Mouse (Mus musculus) MEL-GATA-1-ER (cell line): ENCODE measurements around the gene Prss30.
"Not testable (repeated sequence)": the region's sequence is repeated elsewhere in the genome, so short reads cannot be mapped to it uniquely, and the experiment has no call there.

ENCODE experiments used
- DNase-seq: peaks from one replicate; pipeline ENCODE4 v3.0.0-alpha.2; 2012; ENCODE audit warnings: low read depth; ENCODE audit errors: extremely low read depth

Prss30 gene

GRCm38 (mm10) chr17:23989802-23990201 lies 9.4 kb upstream of the Prss30 start:
- no peak for DNase-seq

DNA sequence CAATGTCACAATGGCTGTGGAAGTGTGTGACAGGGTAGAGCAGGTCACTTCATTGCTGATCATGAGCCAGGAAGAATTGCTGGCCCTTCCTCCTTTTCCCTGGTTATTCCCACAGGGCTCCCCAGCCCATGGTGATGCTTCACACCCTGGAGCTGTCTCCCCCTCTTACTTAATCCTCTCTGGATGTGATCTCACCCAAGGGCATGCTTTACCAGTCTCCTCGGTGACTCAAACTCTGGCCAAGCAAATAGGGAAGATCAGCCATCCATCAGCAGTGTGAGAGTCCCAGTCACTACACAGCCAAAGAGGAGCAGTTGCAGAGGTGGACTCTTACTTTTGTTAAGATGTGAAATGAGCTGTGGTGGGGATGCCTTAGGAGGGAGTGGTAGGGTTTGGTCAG lies 4.6 kb upstream of the Prss30 start:
- no peak for DNase-seq

DNA sequence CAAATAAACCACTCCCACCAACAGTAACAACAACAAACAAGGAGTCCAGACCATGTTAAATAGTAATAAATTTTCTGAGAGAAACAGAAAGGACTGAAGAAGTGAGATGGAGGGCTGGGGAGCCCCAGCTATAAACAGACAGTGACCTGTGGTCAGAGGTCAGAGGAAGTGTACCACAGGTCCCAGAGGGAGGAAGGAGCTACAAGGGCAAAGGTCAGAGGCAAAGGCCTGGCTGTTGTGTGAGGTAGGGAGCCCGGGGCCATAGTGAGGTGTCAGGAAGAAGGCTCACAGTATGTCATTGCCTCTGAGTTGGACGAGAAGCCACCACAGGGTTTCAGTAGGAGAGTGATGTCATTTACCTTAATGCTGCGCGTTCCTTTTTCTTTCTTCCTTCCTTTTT lies 2.5 kb upstream of the Prss30 start:
- DNase-seq = no peak

DNA sequence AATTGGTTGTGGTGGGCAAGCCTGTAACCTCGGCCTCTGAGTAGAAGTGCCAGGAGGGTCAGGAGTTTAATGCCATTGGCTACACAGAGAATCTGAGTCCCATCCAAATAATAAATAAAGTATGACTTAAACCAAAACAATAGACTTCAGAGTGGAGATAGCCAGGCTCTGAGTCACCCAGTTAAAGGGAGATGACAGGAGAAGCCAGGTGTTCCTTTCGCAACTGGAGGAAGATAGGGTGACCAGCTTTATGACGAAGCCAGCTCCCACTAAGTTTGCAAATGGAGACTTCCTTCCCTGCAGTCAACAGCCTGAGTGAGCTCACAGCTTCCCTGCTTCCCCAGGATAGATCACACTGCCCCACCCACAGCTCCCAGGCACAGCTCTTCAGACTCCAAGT lies 895 bp downstream of the Prss30 start:
- no peak for DNase-seq

DNA sequence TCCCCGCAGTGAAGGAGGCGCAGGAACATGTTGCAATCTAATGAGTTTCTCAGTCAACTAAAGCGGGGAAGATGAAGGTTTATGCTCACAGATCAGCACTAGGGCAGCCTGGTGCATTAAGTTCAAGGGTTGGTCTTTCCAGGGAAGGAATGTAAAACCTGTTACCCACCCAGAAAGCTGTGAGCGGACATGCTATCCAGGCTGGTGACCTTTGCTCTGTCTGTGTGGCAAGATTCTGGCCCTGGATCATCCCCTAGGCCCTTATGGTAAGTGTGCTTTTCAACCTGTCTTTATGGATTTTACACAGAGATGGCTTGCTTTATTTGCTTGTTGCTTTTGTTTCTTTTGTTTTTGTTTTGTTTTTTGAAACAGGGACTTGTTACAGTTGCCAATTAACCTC lies 3.7 kb downstream of the Prss30 start:
- no peak for DNase-seq

GRCm38 (mm10) chr17:23971315-23971714 lies 9.1 kb downstream of the Prss30 start:
- DNase-seq = no peak

GRCm38 (mm10) chr17:23969231-23969630 lies 11.1 kb downstream of the Prss30 start:
- peak; percentile 55 for DNase-seq

GRCm38 (mm10) chr17:23968780-23969179 lies 11.6 kb downstream of the Prss30 start:
- DNase-seq = no peak

DNA sequence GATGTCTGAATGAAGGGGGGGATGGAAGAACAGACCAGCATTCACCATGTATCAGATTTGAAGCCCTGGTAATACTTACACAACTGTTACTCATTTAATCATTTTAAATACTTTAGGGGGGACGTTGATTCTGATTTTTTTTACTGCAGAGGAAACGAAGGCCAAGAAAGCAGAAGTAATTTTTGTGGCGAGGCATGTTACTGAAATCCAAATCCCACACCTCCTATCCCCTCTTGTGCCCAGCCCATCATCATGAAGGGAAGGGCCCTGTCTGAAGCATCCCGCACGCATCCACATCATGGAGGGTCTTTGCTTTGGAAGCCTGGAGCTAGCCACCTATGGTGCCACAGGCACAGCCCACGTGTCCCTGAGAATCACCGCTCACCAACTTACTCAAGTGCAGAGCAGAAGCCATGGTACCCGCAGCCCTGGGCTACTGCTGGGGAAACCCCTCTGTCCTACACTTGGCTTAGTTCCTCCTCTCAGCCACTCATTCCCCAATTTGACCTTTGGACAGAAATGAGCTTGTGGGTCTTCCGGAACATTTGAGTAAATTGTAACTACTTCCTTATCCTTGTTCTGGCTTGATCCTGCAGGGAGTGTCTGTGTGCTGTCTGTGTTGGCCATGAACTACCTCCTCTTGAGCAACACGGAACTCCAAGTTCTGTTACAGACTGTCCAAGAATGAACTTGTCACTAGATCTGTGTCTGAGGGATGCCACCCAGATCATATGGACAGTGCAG lies 13.5 kb downstream of the Prss30 start:
- no peak for DNase-seq

DNA sequence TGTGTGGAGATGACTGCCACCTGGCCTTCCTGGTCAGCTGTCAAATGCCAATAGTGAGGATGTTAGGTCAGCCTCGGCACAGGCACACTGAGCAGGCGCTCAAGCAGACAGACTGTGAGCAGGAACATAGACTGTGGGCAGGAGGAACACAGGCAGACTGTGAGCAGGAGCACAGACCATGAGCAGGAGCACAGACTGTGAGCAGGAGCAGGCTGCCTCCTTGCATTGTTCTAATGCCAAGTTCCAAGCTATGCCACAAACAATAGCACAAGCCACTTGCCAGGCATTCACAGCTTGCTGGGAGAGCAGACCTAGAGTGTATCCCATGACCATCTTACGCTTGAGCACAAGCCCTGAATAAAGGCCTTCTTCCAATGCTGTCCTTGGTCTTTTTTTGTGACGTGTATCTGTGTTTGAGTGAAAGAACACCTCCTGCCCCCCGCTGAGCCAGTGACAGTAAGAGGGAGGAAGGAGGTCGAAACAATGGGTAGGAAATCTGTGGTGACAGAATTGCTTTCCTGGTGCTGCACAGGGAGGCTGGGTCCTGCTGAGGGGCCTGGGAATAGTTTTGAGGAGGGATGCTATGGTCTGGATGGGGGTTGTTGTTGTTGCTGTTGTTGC lies 14.5 kb downstream of the Prss30 start:
- DNase-seq = no peak

GRCm38 (mm10) chr17:23961573-23962122 lies 18.7 kb downstream of the Prss30 start:
- DNase-seq = no peak

- DNase-seq = peak; percentile 57
These were observed 20.2 kb downstream of the Prss30 start for GRCm38 (mm10) chr17:23960084-23960738.

- no peak for DNase-seq
These were observed 25.2 kb downstream of the Prss30 start, which contains the start of gene Sbpl for GRCm38 (mm10) chr17:23955174-23955573. Gene Sbpl, minus strand, starts transcription at chr17:23955274.

DNA sequence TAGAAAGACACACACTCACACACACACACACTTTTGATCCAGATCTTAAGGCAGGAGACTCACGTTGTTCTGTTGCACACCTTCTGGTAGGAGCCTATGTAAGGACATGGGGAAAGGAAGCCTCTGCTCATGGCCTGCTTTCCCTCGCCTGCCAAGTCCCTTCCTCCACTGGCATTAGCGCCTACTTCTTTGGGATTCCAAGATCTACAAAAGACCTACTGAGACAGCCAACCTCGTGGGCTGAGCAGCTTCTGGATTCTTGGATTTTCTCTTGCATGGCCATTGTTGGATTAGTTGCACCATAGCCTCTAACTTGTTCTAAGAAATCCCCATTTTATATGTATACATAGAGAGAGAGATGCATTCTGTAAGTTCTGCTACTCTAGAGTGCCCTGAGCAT lies 29.5 kb downstream of the Prss30 start:
- not testable (repeated sequence) for DNase-seq

DNA sequence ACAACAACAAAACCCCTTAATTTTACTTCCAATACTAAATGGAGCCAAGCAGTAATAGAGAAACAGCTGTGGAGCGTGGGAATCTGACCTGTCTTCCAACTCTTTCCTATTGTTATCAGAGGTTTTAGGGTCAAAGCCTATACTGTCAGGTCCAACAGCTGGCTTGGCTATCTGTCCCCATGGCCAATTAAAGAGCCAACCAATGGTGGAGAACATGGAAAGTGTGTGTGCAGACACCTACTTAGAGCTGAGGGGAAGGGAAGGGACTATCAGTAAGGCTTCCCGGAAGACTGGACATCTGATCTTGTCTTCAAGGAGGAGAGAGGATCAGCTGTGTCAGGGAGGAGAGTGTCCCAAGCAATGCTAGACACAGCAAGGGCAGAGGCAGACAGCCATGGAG lies 31.3 kb downstream of the Prss30 start:
- no peak for DNase-seq

DNA sequence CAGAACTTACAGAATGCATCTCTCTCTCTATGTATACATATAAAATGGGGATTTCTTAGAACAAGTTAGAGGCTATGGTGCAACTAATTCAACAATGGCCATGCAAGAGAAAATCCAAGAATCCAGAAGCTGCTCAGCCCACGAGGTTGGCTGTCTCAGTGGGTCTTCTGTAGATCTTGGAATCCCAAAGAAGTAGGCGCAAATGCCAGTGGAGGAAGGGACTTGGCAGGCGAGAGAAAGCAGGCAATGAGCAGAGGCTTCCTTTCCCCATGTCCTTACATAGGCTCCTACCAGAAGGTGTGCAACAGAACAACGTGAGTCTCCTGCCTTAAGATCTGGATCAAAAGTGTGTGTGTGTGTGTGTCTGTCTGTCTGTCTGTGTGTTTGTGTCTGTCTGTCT lies 32.9 kb downstream of the Prss30 start:
- DNase-seq = not testable (repeated sequence)

DNA sequence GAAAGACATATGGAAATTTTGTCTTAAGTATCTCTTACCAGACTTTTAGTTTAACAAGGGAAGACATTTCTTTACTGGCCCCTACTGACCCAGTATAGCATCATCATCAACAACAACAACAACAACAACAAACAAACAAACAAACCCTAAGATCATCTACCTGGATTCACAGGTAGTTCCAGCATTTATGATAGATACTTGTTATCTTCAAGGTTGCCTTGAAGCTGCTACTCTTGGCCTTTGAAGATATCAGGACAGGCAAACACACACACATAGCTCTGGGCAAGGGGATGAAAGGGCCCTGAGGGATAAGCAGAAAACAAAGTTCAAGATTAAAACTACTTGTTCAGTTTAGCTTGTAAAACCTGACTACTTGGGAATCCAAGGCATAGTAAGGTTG lies 39.0 kb downstream of the Prss30 start, which contains the start of gene Sbp:
Gene Sbp, plus strand, starts transcription at position 301 of the 400 bp plus-strand sequence.
- DNase-seq = no peak

DNA sequence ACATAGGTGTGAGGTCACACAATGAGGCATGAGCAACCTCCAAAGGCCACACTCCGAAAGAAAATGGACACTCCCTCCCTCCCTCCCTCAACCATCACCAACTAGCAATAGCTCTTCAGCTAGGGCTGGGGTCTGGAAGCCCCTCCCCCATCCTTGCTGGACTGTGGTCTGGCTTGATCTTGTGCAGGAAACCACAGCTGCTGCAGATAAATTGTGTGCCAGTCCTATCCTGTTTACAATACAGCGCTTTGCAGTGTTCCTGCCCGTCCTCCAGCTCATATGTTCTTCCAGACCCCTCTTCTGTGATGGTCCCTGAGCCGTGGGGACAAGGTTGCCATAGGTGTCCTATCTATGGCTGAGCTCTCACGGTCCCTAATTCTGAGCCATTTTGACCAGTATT lies 49.2 kb downstream of the Prss30 start:
- no peak for DNase-seq

DNA sequence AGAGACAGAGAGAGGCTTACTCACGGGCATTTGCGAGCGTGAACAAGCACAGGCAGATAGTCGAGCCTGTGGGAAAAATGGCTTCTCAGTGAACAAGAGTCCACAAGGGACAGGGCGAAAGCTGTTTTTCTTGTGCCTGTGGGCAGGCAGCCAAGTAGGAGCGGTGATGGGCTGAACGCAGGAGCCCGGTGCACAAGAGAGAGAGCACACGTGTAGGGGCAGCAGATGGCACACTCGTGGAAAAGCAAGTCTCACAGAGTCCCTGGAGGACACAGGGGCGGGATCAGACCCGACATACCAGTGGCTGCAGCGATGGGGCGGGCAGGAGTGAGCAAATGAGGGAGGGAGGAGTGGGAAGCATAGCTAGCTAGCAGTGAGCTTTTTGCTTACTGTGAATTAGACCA lies 55.3 kb downstream of the Prss30 start:
- DNase-seq = peak; percentile 64

DNA sequence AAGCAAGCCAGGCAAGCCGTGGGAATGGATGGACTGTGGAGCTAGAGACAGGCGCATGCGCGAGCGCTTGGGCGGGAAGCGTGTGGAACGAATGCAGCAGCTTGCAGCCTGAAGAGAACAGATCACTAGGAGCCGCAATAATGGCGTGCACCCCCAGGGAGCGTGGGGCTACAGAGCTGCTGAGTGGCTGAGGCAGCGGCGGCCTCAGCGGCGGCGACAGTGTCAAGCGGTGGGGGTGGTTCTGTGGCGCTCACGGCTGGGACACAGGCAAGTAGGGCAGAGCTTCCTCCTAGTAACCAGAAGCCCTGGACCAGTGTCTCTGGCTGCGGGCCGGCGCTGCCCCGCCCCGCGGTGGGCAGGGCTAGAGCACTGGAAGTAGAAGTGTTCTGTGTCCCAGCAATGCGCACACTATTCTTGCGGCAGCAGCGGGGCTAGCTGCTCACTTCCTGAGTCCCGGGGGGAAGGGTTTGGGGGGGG lies 55.8 kb downstream of the Prss30 start:
- DNase-seq = peak; percentile 94
